10 mouse cellular contexts compared by ENCODE assay signal in genomic region chr6:52577270-52577669, GRCm38 (mm10).
DNase-seq lines count a peak whose midpoint lies in the region; ATAC-seq and TF ChIP-seq lines count a peak whose summit lies in the region.
"Had no signal": no experiment of that assay in that cellular context is flagged by ENCODE, and none has a peak within 500 bp of the region (broad histone marks: within the 10 kb centered on the region; RNA-seq: fewer than 3 reads in every experiment).

No protein-coding gene starts in this region.

- peak; percentile 54 for DNase-seq in gastrocnemius, adult 18-20 months (ENCODE audit: low spot score)
- no peak for DNase-seq in gastrocnemius, postnatal 25 days
- peak; percentile 71 for DNase-seq in limb, embryonic 14.5 days (ENCODE audit: low spot score)
- DNase-seq in limb, embryonic 10.5 days (ENCODE audit: low spot score) = no peak
- DNase-seq in brain, adult 2 months (ENCODE audit: low read depth, low spot score) = peak; percentile 65
- peak; percentile 22 for DNase-seq in retina, adult 2 months (ENCODE audit: low read depth, low spot score)
- DNase-seq in frontal cortex, postnatal 25 days (ENCODE audit: low spot score in 2 of 2) = no peak

- ATAC-seq in limb, embryonic 14.5 days (ENCODE audit: low FRiP score, low read depth) = no peak
- ATAC-seq in forebrain, embryonic 13.5 days = no peak

- peaks cover 5% of the 10 kb centered on the region; the same call in 1 of the 2 replicates for H3K36me3 ChIP-seq in limb, embryonic 14.5 days (ENCODE audit: control insufficient read depth, insufficient read depth, low read length)
- no peaks in the 10 kb centered on the region for H3K36me3 ChIP-seq in limb, embryonic 10.5 days
- no peaks in the 10 kb centered on the region for H3K36me3 ChIP-seq in forebrain, embryonic 13.5 days (ENCODE audit: poor library complexity, severe bottlenecking)
- H3K36me3 ChIP-seq: heart, embryonic 15.5 days; lung, embryonic 15.5 days had no signal

- no peaks in the 10 kb centered on the region for H3K9me3 ChIP-seq in limb, embryonic 14.5 days (ENCODE audit: control insufficient read depth, low read length)
- H3K9me3 ChIP-seq in limb, embryonic 10.5 days (replicated peaks) = no peaks in the 10 kb centered on the region
- H3K9me3 ChIP-seq in forebrain, embryonic 13.5 days (replicated peaks) = no peaks in the 10 kb centered on the region
- H3K9me3 ChIP-seq: heart, embryonic 15.5 days; lung, embryonic 15.5 days had no signal

- WGBS in limb, embryonic 14.5 days = 18% methylated on average over 4 of the region's 4 CpGs
- WGBS in limb, embryonic 10.5 days = 30% methylated on average over 4 of the region's 4 CpGs
- WGBS in forebrain, embryonic 13.5 days = 22% methylated on average over 4 of the region's 4 CpGs

- H3K9ac ChIP-seq in limb, embryonic 14.5 days (ENCODE audit: low read depth, low read length, severe bottlenecking) = no peak overlapping the region
- H3K9ac ChIP-seq in forebrain, embryonic 13.5 days = no peak overlapping the region
- H3K9ac ChIP-seq: heart, embryonic 15.5 days; lung, embryonic 15.5 days had no signal

- peaks cover 5% of the 10 kb centered on the region; the same call in 1 of the 2 replicates for H3K4me1 ChIP-seq in limb, embryonic 14.5 days (ENCODE audit: control insufficient read depth, insufficient read depth, low read length)
- peaks cover 42% of the 10 kb centered on the region for H3K4me1 ChIP-seq in limb, embryonic 10.5 days
- no peaks in the 10 kb centered on the region for H3K4me1 ChIP-seq in forebrain, embryonic 13.5 days
- H3K4me1 ChIP-seq: heart, embryonic 15.5 days had no signal

- no peaks in the 10 kb centered on the region for H3K27me3 ChIP-seq in limb, embryonic 14.5 days (ENCODE audit: control insufficient read depth, insufficient read depth, low read length)
- peaks cover 12% of the 10 kb centered on the region for H3K27me3 ChIP-seq in limb, embryonic 10.5 days (ENCODE audit: low read depth, poor library complexity, severe bottlenecking)
- 0 out of 2 replicates have a peak, but pooled peaks cover 12% of the 10 kb centered on the region for H3K27me3 ChIP-seq in forebrain, embryonic 13.5 days
- H3K27me3 ChIP-seq: heart, embryonic 15.5 days; lung, embryonic 15.5 days had no signal

- H3K27ac ChIP-seq in limb, embryonic 14.5 days (replicated peaks; ENCODE audit: low read depth, low read length) = no peak overlapping the region
- H3K27ac ChIP-seq in limb, embryonic 10.5 days = no peak overlapping the region
- no peak overlapping the region for H3K27ac ChIP-seq in forebrain, embryonic 13.5 days
- H3K27ac ChIP-seq: heart, embryonic 15.5 days; lung, embryonic 15.5 days had no signal

- TF ChIP-seq POLR2A in limb, embryonic 14.5 days (IDR thresholded peaks at IDR 0.05; ENCODE audit: borderline replicate concordance, extremely low read depth, insufficient read depth, insufficient read length) = no peak

- no peak overlapping the region for H3K4me3 ChIP-seq in limb, embryonic 14.5 days (replicated peaks; ENCODE audit: low read length)
- no peak overlapping the region for H3K4me3 ChIP-seq in limb, embryonic 10.5 days
- no peak overlapping the region for H3K4me3 ChIP-seq in forebrain, embryonic 13.5 days
- H3K4me3 ChIP-seq: heart, embryonic 15.5 days; lung, embryonic 15.5 days had no signal

- no peak overlapping the region for H3K4me2 ChIP-seq in limb, embryonic 14.5 days (replicated peaks; ENCODE audit: low read depth, low read length, severe bottlenecking)
- H3K4me2 ChIP-seq in forebrain, embryonic 13.5 days = no peak overlapping the region
- H3K4me2 ChIP-seq: heart, embryonic 15.5 days; lung, embryonic 15.5 days had no signal

Comparison
In these comparisons a context has a peak if more than half of its experiments do, and no peak if none do; other contexts are left out.
1. DNase-seq: peak in gastrocnemius, adult 18-20 months (single experiment), limb, embryonic 14.5 days (single experiment), brain, adult 2 months (single experiment) and retina, adult 2 months (single experiment); none in gastrocnemius, postnatal 25 days (single experiment), limb, embryonic 10.5 days (single experiment) and frontal cortex, postnatal 25 days (0 of 2).